ENCODE assay signal across 19 mouse cellular contexts in genomic region chr1:86657071-86657470, GRCm38 (mm10). TPM values are rescaled to one million over a fixed set of nuclear protein-coding genes. Genes with fewer than 3 reads are reported as not detected.
DNase-seq lines count a peak whose midpoint lies in the region; ATAC-seq and TF ChIP-seq lines count a peak whose summit lies in the region.
"Had no signal": no experiment of that assay in that cellular context is flagged by ENCODE, and none has a peak within 500 bp of the region (broad histone marks: within the 10 kb centered on the region; RNA-seq: fewer than 3 reads in every experiment).

No protein-coding gene starts in this region.

- DNase-seq in adrenal gland, postnatal 14 days = peak; percentile 58
- no peak for DNase-seq in adrenal gland, adult 18-20 months (ENCODE audit: low spot score in 2 of 2)
- DNase-seq in kidney, adult 2 months = peak; percentile 61
- DNase-seq in midbrain, embryonic 14.5 days = peak; percentile 20
- DNase-seq in midbrain, embryonic 11.5 days (ENCODE audit: low spot score, missing footprints) = no peak
- no peak for DNase-seq in thymus, postnatal 14 days
- DNase-seq: gastrocnemius, postnatal 25 days; heart, postnatal 36 days; lung, postnatal 4 days; thymus, postnatal 25 days had no signal

- H3K9ac ChIP-seq in kidney, embryonic 15.5 days = no peak overlapping the region
- H3K9ac ChIP-seq in midbrain, embryonic 14.5 days (replicated peaks; ENCODE audit: low read length) = no peak overlapping the region
- H3K9ac ChIP-seq in midbrain, embryonic 11.5 days (ENCODE audit: low read length) = no peak overlapping the region
- no peak overlapping the region for H3K9ac ChIP-seq in intestine, postnatal 0 days (ENCODE audit: low read depth, low read length)
- H3K9ac ChIP-seq: embryonic facial prominence, embryonic 12.5 days; midbrain, embryonic 12.5 days had no signal

- WGBS in kidney, adult 2 months = 68% methylated on average over 5 of the region's 5 CpGs
- WGBS in kidney, embryonic 15.5 days = 84% methylated on average over 5 of the region's 5 CpGs
- 85% methylated on average over 5 of the region's 5 CpGs for WGBS in midbrain, embryonic 14.5 days
- 85% methylated on average over 5 of the region's 5 CpGs for WGBS in midbrain, embryonic 11.5 days
- WGBS in intestine, postnatal 0 days = 78% methylated on average over 5 of the region's 5 CpGs

- H3K4me2 ChIP-seq in kidney, embryonic 15.5 days = no peak overlapping the region
- no peak overlapping the region for H3K4me2 ChIP-seq in midbrain, embryonic 14.5 days (ENCODE audit: low read length)
- no peak overlapping the region for H3K4me2 ChIP-seq in midbrain, embryonic 11.5 days
- H3K4me2 ChIP-seq in intestine, postnatal 0 days (replicated peaks; ENCODE audit: low read depth) = no peak overlapping the region
- H3K4me2 ChIP-seq: embryonic facial prominence, embryonic 12.5 days; heart, embryonic 11.5 days; midbrain, embryonic 12.5 days had no signal

- H3K4me3 ChIP-seq in kidney, adult 2 months (ENCODE audit: insufficient read depth, low read depth, low read length) = no peak overlapping the region
- H3K4me3 ChIP-seq in kidney, embryonic 15.5 days (replicated peaks) = no peak overlapping the region
- H3K4me3 ChIP-seq in midbrain, embryonic 14.5 days (replicated peaks; ENCODE audit: low read depth, low read length) = no peak overlapping the region
- no peak overlapping the region for H3K4me3 ChIP-seq in midbrain, embryonic 11.5 days (ENCODE audit: low read depth, low read length)
- H3K4me3 ChIP-seq in intestine, postnatal 0 days (ENCODE audit: low read depth, low read length) = no peak overlapping the region
- H3K4me3 ChIP-seq: embryonic facial prominence, embryonic 12.5 days; layer of hippocampus, adult 2 months; midbrain, embryonic 12.5 days; myocyte had no signal

- H3K27ac ChIP-seq in kidney, adult 2 months (ENCODE audit: insufficient read depth, low read depth, low read length) = no peak overlapping the region
- no peak overlapping the region for H3K27ac ChIP-seq in kidney, embryonic 15.5 days
- H3K27ac ChIP-seq in midbrain, embryonic 14.5 days (replicated peaks; ENCODE audit: low read depth, low read length) = no peak overlapping the region
- no peak overlapping the region for H3K27ac ChIP-seq in midbrain, embryonic 11.5 days (ENCODE audit: low read depth, low read length)
- H3K27ac ChIP-seq in intestine, postnatal 0 days (ENCODE audit: low read depth, low read length) = no peak overlapping the region
- H3K27ac ChIP-seq: embryonic facial prominence, embryonic 12.5 days; layer of hippocampus, adult 2 months; midbrain, embryonic 12.5 days had no signal

- no peak for ATAC-seq in kidney, embryonic 15.5 days (replicated peaks; ENCODE audit: low FRiP score)
- no peak for ATAC-seq in midbrain, embryonic 14.5 days (ENCODE audit: low FRiP score, low TSS enrichment)
- ATAC-seq in midbrain, embryonic 11.5 days (ENCODE audit: low FRiP score) = no peak
- ATAC-seq in intestine, postnatal 0 days = no peak

- no peaks in the 10 kb centered on the region for H3K9me3 ChIP-seq in kidney, embryonic 15.5 days (replicated peaks)
- H3K9me3 ChIP-seq in midbrain, embryonic 14.5 days (ENCODE audit: control insufficient read depth, low read length) = no peaks in the 10 kb centered on the region
- no peaks in the 10 kb centered on the region for H3K9me3 ChIP-seq in midbrain, embryonic 11.5 days (ENCODE audit: control insufficient read depth, low read length)
- no peaks in the 10 kb centered on the region for H3K9me3 ChIP-seq in intestine, postnatal 0 days (ENCODE audit: control insufficient read depth)
- H3K9me3 ChIP-seq: embryonic facial prominence, embryonic 12.5 days; midbrain, embryonic 12.5 days had no signal

- no peak for TF ChIP-seq CTCF in kidney, adult 2 months (conservative IDR thresholded peaks at IDR 0.05; ENCODE audit: insufficient read depth, insufficient read length, low read depth, low read length)
- TF ChIP-seq CTCF in intestine, postnatal 0 days (IDR thresholded peaks at IDR 0.05; ENCODE audit: low read depth) = no peak

- no peaks in the 10 kb centered on the region for H3K4me1 ChIP-seq in kidney, adult 2 months (ENCODE audit: control insufficient read depth, insufficient read depth, low read length)
- H3K4me1 ChIP-seq in kidney, embryonic 15.5 days = peaks cover 6% of the 10 kb centered on the region; the same call in 1 of the 2 replicates
- no peaks in the 10 kb centered on the region for H3K4me1 ChIP-seq in midbrain, embryonic 14.5 days (ENCODE audit: control insufficient read depth, insufficient read depth, low read length)
- no peaks in the 10 kb centered on the region for H3K4me1 ChIP-seq in midbrain, embryonic 11.5 days (ENCODE audit: control insufficient read depth, insufficient read depth, low read length)
- no peaks in the 10 kb centered on the region for H3K4me1 ChIP-seq in intestine, postnatal 0 days (replicated peaks; ENCODE audit: control insufficient read depth, insufficient read depth, low read length)
- H3K4me1 ChIP-seq: embryonic facial prominence, embryonic 12.5 days; midbrain, embryonic 12.5 days had no signal

- TF ChIP-seq POLR2A in kidney, adult 2 months (IDR thresholded peaks at IDR 0.05; ENCODE audit: low read depth, low read length) = no peak

- H3K27me3 ChIP-seq in kidney, adult 2 months (replicated peaks; ENCODE audit: control insufficient read depth, insufficient read depth, low read length) = no peaks in the 10 kb centered on the region
- 0 out of 2 replicates have a peak, but pooled peaks cover 4% of the 10 kb centered on the region for H3K27me3 ChIP-seq in kidney, embryonic 15.5 days
- H3K27me3 ChIP-seq in midbrain, embryonic 14.5 days (ENCODE audit: control insufficient read depth, insufficient read depth, low read length) = no peaks in the 10 kb centered on the region
- no peaks in the 10 kb centered on the region for H3K27me3 ChIP-seq in midbrain, embryonic 11.5 days (ENCODE audit: control insufficient read depth, insufficient read depth, low read length)
- no peaks in the 10 kb centered on the region for H3K27me3 ChIP-seq in intestine, postnatal 0 days (replicated peaks; ENCODE audit: control insufficient read depth, insufficient read depth, low read length)
- H3K27me3 ChIP-seq: embryonic facial prominence, embryonic 12.5 days; midbrain, embryonic 12.5 days had no signal

- no peaks in the 10 kb centered on the region for H3K36me3 ChIP-seq in kidney, adult 2 months (ENCODE audit: control insufficient read depth, insufficient read depth, low read length)
- no peaks in the 10 kb centered on the region for H3K36me3 ChIP-seq in kidney, embryonic 15.5 days
- H3K36me3 ChIP-seq in midbrain, embryonic 14.5 days (ENCODE audit: control insufficient read depth, insufficient read depth, low read length) = no peaks in the 10 kb centered on the region
- no peaks in the 10 kb centered on the region for H3K36me3 ChIP-seq in midbrain, embryonic 11.5 days (ENCODE audit: control insufficient read depth, insufficient read depth, low read length)
- H3K36me3 ChIP-seq in intestine, postnatal 0 days (ENCODE audit: control insufficient read depth, insufficient read depth) = no peaks in the 10 kb centered on the region
- H3K36me3 ChIP-seq: embryonic facial prominence, embryonic 12.5 days; midbrain, embryonic 12.5 days had no signal

RNA-seq across cellular contexts. Expression of gene Nppc, which starts 13.3 kb away (rescaled TPM):
- 0.56 TPM in 1 of 2 replicates, not detected in the other for total RNA-seq in adrenal gland, postnatal 14 days (2021)
- under 1 TPM in 1 of 2 experiments, not detected in 1; 0.40 TPM for total RNA-seq in adrenal gland, adult 18-20 months (2021)
- 0.08 and 0.09 TPM in 2 replicates for polyA plus RNA-seq in kidney, adult 2 months (2012; rRNA removed)
- polyA plus RNA-seq in kidney, embryonic 15.5 days (2015; fragmentation: Nextera tagmentation; extraction: Ambion mirVana) = 3.7 and 4.3 TPM in 2 replicates
- polyA plus RNA-seq in midbrain, embryonic 14.5 days (2014; fragmentation: Nextera tagmentation; extraction: Ambion mirVana) = 1.8 and 1.9 TPM in 2 replicates
- polyA plus RNA-seq in midbrain, embryonic 11.5 days (2014; fragmentation: Nextera tagmentation; extraction: Ambion mirVana) = 0.86 and 0.99 TPM in 2 replicates
- 0.30 and 0.38 TPM in 2 replicates for polyA plus RNA-seq in intestine, postnatal 0 days (2015; fragmentation: Nextera tagmentation; extraction: Ambion mirVana)
- total RNA-seq: common myeloid progenitor, adult 5-6 weeks had no signal
- polyA plus RNA-seq: small intestine, adult 2 months had no signal

RNA-seq across cellular contexts. Expression of gene Dis3l2, which starts 46.5 kb away (rescaled TPM):
- 15.7 and 16.7 TPM in 2 replicates for total RNA-seq in adrenal gland, postnatal 14 days (2021)
- 10 to 100 TPM; 12.5 to 14.2 TPM for total RNA-seq in adrenal gland, adult 18-20 months (2021)
- polyA plus RNA-seq in kidney, adult 2 months (2012; rRNA removed) = 15.7 and 17.2 TPM in 2 replicates
- polyA plus RNA-seq in kidney, embryonic 15.5 days (2015; fragmentation: Nextera tagmentation; extraction: Ambion mirVana) = 26.8 and 30.5 TPM in 2 replicates
- polyA plus RNA-seq in midbrain, embryonic 14.5 days (2014; fragmentation: Nextera tagmentation; extraction: Ambion mirVana) = 35.1 and 39.9 TPM in 2 replicates
- 31.9 and 34.3 TPM in 2 replicates for polyA plus RNA-seq in midbrain, embryonic 11.5 days (2014; fragmentation: Nextera tagmentation; extraction: Ambion mirVana)
- 11.7 and 12.5 TPM in 2 replicates for polyA plus RNA-seq in intestine, postnatal 0 days (2015; fragmentation: Nextera tagmentation; extraction: Ambion mirVana)

Comparison
In these comparisons a context has a peak if more than half of its experiments do, and no peak if none do; other contexts are left out.
1. DNase-seq: peak in adrenal gland, postnatal 14 days (single experiment), kidney, adult 2 months (single experiment) and midbrain, embryonic 14.5 days (single experiment); none in adrenal gland, adult 18-20 months (0 of 2), midbrain, embryonic 11.5 days (single experiment) and thymus, postnatal 14 days (single experiment).